Mouse (Mus musculus) neural tube, embryonic 14.5 days (tissue): Measurements from ENCODE around the gene Sept9. TPM values are rescaled to one million over a fixed set of nuclear protein-coding genes. Genes with fewer than 3 reads are reported as not detected.

Experiments
- ATAC-seq: fragments of 200-750 bp; cut with Nextera tagmentation; 2 replicates; pipeline ENCODE4 v1.8.0; 2017; ENCODE audit warnings: low read depth, mild to moderate bottlenecking, moderate TSS enrichment, moderate library complexity
- H3K27ac ChIP-seq: fragments of 300-500 bp; sonication (generic); 2 replicates; pipeline ENCODE4 v1.5.1; 2014; ENCODE audit warnings: low read depth, mild to moderate bottlenecking, control low read depth, low read length, moderate library complexity, mixed read lengths
- H3K27me3 ChIP-seq: fragments of 300-500 bp; sonication (generic); 2 replicates; pipeline ENCODE4 v1.6.1; 2014; ENCODE audit warnings: low read length; ENCODE audit not compliant: control insufficient read depth, insufficient read depth
- H3K36me3 ChIP-seq: fragments of 300-500 bp; sonication (generic); 2 replicates; pipeline ENCODE4 v1.6.1; 2014; ENCODE audit warnings: low read length, mixed read lengths; ENCODE audit not compliant: control insufficient read depth, insufficient read depth
- H3K4me1 ChIP-seq: fragments of 300-500 bp; sonication (generic); 2 replicates; pipeline ENCODE4 v1.6.1; 2014; ENCODE audit warnings: low read length; ENCODE audit not compliant: control insufficient read depth, insufficient read depth
- H3K4me2 ChIP-seq: fragments of 300-500 bp; sonication (generic); 2 replicates; pipeline ENCODE4 v1.6.1; 2014; ENCODE audit warnings: mild to moderate bottlenecking, low read depth, low read length, control low read depth
- H3K4me3 ChIP-seq: fragments of 300-500 bp; sonication (generic); 2 replicates; pipeline ENCODE4 v1.5.1; 2014; ENCODE audit warnings: low read depth, low read length, control low read depth, mixed read lengths
- H3K9ac ChIP-seq: fragments of 300-500 bp; sonication (generic); replicated peaks from 2 replicates; pipeline ENCODE4 v1.6.1; 2014; ENCODE audit warnings: low read depth, mild to moderate bottlenecking, control low read depth, low read length, mixed read lengths
- H3K9me3 ChIP-seq: fragments of 300-500 bp; sonication (generic); 2 replicates; pipeline ENCODE4 v1.6.1; 2016; ENCODE audit warnings: low read length; ENCODE audit not compliant: control insufficient read depth
- WGBS: fragments of 180-500 bp; shearing (Covaris S2); extraction: QIAGEN DNeasy Blood & Tissue Kit; methylation state at CpG from one replicate; pipeline ENCODE4 v1.1.7; 2014; 5-methylcytosine and 5-hydroxymethylcytosine counted together
- polyA plus RNA-seq: library from polyadenylated mRNA; unstranded; fragments of >200 nt; fragmentation: Nextera tagmentation; extraction: Ambion mirVana; gene quantifications from 2 replicates; pipeline ENCODE4 v1.2.1, GENCODE M21; 2014

Gene Sept9
- polyA plus RNA-seq, 1 experiment from 2014 or later = 70.6 TPM

DNA sequence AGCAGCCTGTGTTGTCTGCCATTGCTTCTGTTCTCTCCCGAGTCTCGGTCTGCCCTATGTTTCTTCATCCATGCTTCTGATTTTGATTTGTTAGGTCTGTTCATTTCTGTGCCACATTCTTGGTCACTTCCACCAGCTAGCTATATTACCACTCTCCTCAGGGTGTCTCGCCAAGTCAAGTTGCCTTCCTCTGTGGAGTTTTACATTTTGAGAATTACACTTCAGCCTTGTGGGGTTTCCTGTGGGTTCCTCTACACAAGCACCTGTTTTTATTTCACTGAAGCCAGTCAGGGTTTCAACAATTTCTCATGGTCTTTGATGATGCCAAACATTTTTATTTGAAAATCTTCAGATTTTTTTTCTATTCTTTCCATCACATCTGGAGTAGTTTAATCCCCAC lies 16.7 kb upstream of the Sept9 start:
- no peak overlapping the region for H3K9ac ChIP-seq
- no peaks in the 10 kb centered on the region for H3K4me1 ChIP-seq
- H3K27ac ChIP-seq = no peak overlapping the region
- no peaks in the 10 kb centered on the region for H3K27me3 ChIP-seq
- no peak for ATAC-seq
- no peak overlapping the region for H3K4me2 ChIP-seq
- 90% methylated on average over 3 of the region's 3 CpGs for WGBS
- no peaks in the 10 kb centered on the region for H3K36me3 ChIP-seq
- no peaks in the 10 kb centered on the region for H3K9me3 ChIP-seq
- no peak overlapping the region for H3K4me3 ChIP-seq

DNA sequence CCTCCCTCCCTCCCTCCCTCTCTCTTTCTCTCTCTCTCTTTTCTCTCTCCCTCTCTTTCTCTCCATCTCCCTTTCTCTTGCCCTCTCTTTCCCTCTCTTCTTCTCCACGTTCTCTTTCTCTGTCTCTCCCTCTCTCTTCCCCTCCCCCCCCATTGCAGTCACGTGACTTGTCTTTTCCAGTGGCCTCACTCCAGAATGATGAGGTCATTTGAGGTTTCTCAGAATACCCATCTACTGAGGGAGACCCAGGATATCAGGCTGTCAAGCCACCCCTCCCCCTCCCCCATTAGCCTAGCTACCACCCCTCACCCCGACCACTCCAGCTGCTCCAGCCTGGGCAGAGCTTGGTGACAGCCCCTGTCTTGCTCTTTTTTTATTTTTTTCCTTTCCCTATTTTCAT lies 16.2 kb upstream of the Sept9 start:
- H3K9me3 ChIP-seq = no peaks in the 10 kb centered on the region
- H3K27me3 ChIP-seq = no peaks in the 10 kb centered on the region
- H3K27ac ChIP-seq = no peak overlapping the region
- H3K4me2 ChIP-seq = no peak overlapping the region
- no peak overlapping the region for H3K9ac ChIP-seq
- no peak for ATAC-seq
- H3K4me1 ChIP-seq = no peaks in the 10 kb centered on the region
- 76% methylated on average over 3 of the region's 3 CpGs for WGBS
- H3K4me3 ChIP-seq = no peak overlapping the region
- H3K36me3 ChIP-seq = no peaks in the 10 kb centered on the region

DNA sequence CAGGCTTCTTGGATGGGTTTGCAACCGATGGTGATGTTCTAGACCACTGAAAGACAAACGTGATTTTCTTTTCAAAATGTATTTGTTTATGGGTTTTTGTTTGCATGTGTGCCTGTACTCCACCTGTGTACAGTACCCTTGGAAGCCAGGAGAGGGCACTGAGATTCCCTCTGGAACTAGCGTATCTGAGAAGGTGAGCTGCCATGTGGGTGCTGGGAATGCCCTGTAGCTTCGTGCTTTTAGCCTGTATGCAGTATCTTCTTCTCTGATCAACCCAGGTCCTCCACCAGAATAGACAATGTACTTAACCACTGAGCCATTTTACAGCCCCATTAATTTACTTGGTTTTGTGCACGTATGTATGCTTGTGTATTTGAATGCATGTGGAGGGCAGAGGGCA lies 15.6 kb upstream of the Sept9 start:
- Histone ChIP-seq H3K9me3 (no peaks in the 10 kb centered on the region), H3K4me3 (no peak overlapping the region), H3K36me3 (no peaks in the 10 kb centered on the region), H3K4me1 (no peaks in the 10 kb centered on the region), H3K9ac (no peak overlapping the region), H3K27me3 (no peaks in the 10 kb centered on the region), H3K27ac (no peak overlapping the region), H3K4me2 (no peak overlapping the region)
- 74% methylated on average over 5 of the region's 5 CpGs for WGBS
- ATAC-seq = no peak

DNA sequence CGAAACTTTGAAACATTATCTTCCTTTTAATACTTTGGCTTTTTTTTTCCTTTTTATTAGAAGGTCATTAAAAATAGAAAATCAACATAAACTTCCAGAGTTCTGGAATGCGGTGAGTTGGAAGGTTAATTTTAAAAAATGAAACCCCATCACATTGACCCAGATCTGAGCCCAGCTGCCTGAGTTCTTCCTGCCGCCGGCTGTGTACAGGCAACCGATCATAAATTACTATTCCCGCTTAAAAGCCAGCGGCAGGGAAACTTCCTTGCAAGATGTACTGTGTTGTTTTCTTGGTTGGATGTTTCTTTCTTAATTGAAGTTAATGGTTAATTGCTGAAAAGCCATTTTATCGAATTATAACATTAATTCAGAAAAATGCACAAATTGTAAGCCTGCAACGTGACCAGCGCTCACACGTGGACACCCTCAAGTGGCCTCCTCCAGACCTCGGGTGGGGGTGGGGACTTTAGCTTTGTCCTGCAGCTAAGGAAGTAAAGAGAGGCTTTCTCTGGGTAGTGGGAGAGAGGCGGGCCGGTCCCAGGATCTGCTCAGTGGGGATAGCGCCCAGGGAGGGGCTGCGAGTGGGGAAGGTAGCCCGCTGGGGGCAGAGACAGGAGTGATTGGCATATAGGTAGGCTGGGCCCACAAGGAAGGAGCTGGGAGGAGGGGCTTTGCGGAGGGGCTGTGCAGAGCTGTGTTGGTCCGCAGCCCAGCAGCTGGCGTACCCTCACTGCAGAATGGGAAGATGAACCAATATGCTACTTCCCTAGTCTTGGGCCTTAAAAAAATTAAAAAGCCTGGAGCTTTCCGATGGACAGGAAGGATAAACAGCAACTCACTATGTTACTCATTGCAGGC lies 14.2 kb upstream of the Sept9 start:
- Histone ChIP-seq H3K27ac (no peak overlapping the region), H3K9me3 (no peaks in the 10 kb centered on the region), H3K4me3 (no peak overlapping the region), H3K36me3 (no peaks in the 10 kb centered on the region), H3K27me3 (no peaks in the 10 kb centered on the region), H3K4me1 (no peaks in the 10 kb centered on the region), H3K4me2 (no peak overlapping the region), H3K9ac (no peak overlapping the region)
- no peak for ATAC-seq
- WGBS = 45% methylated on average over 21 of the region's 21 CpGs

DNA sequence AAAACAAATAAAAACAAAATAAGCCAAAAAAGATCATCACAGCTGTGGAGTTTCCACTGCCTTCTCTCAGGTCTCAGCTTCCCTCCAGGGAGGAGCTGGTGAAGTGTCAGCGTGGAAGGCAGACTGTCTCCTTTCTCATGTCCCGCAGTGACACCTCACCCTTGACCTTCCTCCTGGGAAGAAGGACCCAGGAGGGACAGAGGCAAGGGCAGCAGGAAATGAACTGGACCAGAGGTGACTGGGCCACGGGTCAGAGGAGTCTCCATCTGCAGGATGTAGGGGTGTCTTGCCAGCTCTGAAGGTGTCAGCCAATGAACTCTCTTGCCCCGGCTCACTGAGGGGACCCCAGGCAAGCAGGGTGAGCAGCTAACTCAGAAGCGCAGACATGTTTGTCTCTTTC lies 7.9 kb upstream of the Sept9 start:
- Histone ChIP-seq H3K9me3 (no peaks in the 10 kb centered on the region), H3K4me1 (no peaks in the 10 kb centered on the region), H3K27ac (no peak overlapping the region), H3K9ac (no peak overlapping the region), H3K4me3 (no peak overlapping the region), H3K27me3 (no peaks in the 10 kb centered on the region), H3K4me2 (no peak overlapping the region), H3K36me3 (no peaks in the 10 kb centered on the region)
- no peak for ATAC-seq
- WGBS = 77% methylated on average over 5 of the region's 5 CpGs

DNA sequence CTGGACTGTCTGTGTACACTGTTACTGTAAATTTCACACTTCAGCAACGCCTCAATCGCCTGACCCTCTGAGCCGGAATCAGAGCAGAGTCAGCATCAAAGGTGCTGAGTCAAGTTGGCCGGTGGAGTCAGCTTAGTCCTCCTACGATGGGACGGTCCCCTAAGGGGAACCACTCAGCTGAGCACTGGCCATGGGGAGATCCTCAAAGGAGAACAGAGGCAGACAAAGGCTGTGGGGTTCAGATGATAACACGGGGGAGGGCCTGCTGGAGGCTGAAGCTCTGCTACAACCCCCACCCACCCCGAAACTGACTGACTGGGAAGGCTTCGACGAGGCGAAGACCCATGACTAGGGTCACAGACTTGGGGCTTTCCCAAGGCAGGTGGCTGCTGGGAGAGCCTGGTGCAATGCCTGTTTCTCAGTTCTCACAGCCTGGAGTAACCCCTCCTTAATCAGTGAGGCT lies 5.0 kb upstream of the Sept9 start:
- H3K4me2 ChIP-seq = no peak overlapping the region
- no peaks in the 10 kb centered on the region for H3K9me3 ChIP-seq
- WGBS = 79% methylated on average over 11 of the region's 11 CpGs
- H3K27ac ChIP-seq = no peak overlapping the region
- no peak overlapping the region for H3K9ac ChIP-seq
- H3K36me3 ChIP-seq = no peaks in the 10 kb centered on the region
- ATAC-seq = no peak
- H3K4me3 ChIP-seq = no peak overlapping the region
- 0 out of 2 replicates have a peak, but pooled peaks cover 4% of the 10 kb centered on the region for H3K4me1 ChIP-seq
- peaks cover 11% of the 10 kb centered on the region for H3K27me3 ChIP-seq

DNA sequence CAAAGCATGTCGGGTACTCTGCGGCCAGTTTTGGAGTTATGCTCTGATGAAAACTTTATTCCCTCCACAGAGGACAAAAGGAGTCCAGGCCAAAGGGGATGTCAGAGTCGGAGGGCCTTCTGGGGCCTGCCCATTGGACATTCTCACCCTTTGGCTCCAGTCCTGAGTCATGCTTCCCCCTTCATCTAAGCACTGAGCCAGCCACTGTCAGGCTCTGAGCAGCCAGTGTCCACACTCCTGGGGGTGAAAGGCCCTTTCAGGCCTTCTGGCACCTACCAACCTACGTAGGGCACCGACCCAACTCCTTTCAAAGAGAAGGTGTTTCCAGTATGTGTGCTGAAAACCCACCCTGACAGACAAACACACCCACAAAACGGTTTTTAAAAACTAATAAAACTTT lies 3.8 kb upstream of the Sept9 start:
- 92% methylated on average over 6 of the region's 6 CpGs for WGBS
- ATAC-seq = no peak
- no peak overlapping the region for H3K4me2 ChIP-seq
- H3K4me1 ChIP-seq = 0 out of 2 replicates have a peak, but pooled peaks cover 4% of the 10 kb centered on the region
- H3K36me3 ChIP-seq = no peaks in the 10 kb centered on the region
- peaks cover 20% of the 10 kb centered on the region for H3K27me3 ChIP-seq
- H3K4me3 ChIP-seq = no peak overlapping the region
- H3K9ac ChIP-seq = no peak overlapping the region
- H3K9me3 ChIP-seq = no peaks in the 10 kb centered on the region
- H3K27ac ChIP-seq = no peak overlapping the region

DNA sequence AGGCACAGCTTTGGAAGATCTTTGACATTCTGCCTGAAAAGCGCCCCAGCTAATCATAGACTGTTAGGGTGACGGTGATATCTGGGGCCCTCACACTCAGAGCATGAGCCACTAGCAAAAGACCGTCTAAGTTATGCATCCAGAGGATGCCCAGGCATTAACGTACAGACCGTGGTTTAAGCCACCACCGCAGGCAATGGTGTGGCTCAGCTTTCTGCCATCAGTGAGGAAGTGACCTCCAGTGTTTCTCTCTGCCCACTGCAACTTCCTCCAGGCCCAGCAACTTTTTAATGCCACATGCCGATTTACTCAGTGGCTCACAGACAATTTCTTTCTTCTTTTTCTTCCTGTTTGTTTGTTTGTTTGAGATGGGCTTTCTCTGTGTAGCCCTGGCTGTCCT lies 2.8 kb upstream of the Sept9 start:
- Histone ChIP-seq H3K4me1 (0 out of 2 replicates have a peak, but pooled peaks cover 4% of the 10 kb centered on the region), H3K9ac (no peak overlapping the region), H3K27ac (no peak overlapping the region), H3K9me3 (no peaks in the 10 kb centered on the region), H3K27me3 (peaks cover 25% of the 10 kb centered on the region), H3K36me3 (no peaks in the 10 kb centered on the region), H3K4me2 (no peak overlapping the region), H3K4me3 (no peak overlapping the region)
- 92% methylated on average over 7 of the region's 7 CpGs for WGBS
- ATAC-seq = no peak

DNA sequence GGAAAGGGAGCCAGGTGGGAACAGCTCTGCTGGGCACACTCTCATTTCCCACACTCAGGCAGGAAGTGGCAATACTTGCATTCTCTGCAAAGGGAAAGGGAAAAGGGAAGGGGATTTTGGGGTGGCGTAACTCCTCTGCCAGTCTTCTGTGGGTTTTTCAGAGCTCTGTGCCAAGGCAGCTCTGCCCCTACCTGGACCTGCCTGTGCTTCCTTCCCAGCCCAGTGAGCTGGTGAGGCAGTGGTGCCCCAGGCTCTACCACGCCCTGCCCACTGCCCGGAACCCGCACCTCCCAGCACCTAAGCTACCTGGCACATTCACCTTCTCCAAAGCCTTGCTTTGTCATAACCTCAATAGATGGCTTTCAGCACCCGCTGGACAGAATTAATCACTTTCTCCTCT lies 1.3 kb upstream of the Sept9 start:
- Histone ChIP-seq H3K9me3 (no peaks in the 10 kb centered on the region), H3K27me3 (peaks cover 25% of the 10 kb centered on the region), H3K27ac (no peak overlapping the region), H3K4me2 (no peak overlapping the region), H3K9ac (no peak overlapping the region), H3K4me3 (no peak overlapping the region), H3K4me1 (0 out of 2 replicates have a peak, but pooled peaks cover 4% of the 10 kb centered on the region), H3K36me3 (no peaks in the 10 kb centered on the region)
- ATAC-seq = no peak
- 84% methylated on average over 5 of the region's 5 CpGs for WGBS
